Mouse (Mus musculus) spleen, postnatal 36 days (tissue): ENCODE measurements around the gene Sf3b1.
"Not testable (repeated sequence)": the region's sequence is repeated elsewhere in the genome, so short reads cannot be mapped to it uniquely, and the experiment has no call there.

Source experiments
- DNase-seq, 2 experiments: peaks; one replicate each; pipeline ENCODE4 v3.0.0; 2022; ENCODE audit warnings: low spot score in 2 of 2, mixed read lengths in 1 of 2

The Sf3b1 gene

GRCm38 (mm10) chr1:54956995-54957394 is 70.3 kb downstream of the Sf3b1 start:
- DNase-seq = not testable (repeated sequence)

- no peak for DNase-seq
Measured at GRCm38 (mm10) chr1:54954856-54955255, 72.4 kb downstream of the Sf3b1 start.

GRCm38 (mm10) chr1:54944648-54945047 is 82.6 kb downstream of the Sf3b1 start:
- no peak for DNase-seq

- DNase-seq = no peak
Measured at GRCm38 (mm10) chr1:54935466-54935865, 91.8 kb downstream of the Sf3b1 start.
